Mouse (Mus musculus): ENCODE measurements around the gene Dedd2.
A peak's percentile ranks its signal among the peaks of the same experiment; 100 is the strongest.
"Not testable (repeated sequence)": the region's sequence is repeated elsewhere in the genome, so short reads cannot be mapped to it uniquely, and the experiment has no call there.

The Dedd2 gene

DNA sequence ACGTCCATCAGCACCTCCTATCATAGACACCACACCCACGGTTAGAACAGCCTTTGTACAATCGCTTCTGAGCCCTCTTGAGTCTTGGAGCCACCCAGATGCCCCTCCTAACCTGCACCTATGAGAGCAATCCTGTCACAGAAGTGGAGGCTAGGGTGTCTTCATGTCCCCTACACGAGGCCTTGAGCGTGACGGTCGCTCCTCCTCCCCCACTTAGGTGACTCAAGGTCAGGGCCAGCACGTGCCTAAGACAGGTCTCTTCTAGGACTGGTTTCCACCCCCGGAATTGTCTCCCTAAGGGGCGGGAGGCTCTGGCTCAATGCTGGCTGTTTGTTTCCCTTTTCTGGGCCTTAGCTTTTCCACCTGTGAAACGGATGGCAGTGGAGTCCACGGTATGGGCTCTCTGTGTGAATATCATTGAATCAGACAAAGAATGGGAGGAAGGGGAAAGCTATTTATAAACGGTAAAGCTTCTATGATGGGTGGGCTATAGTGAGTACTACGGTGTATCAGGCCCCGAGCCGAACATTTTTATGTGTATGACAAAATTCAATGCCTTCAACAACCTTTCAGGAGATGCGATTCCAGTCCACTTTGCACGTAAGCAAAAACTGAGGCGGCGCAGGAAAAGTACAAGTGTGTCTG lies at the start of gene Dedd2:
Dedd2 (minus strand) TSS at position 159 of the 645 bp plus-strand sequence.
- DNase-seq (ENCODE audit: low read depth, low spot score) = no peak

DNA sequence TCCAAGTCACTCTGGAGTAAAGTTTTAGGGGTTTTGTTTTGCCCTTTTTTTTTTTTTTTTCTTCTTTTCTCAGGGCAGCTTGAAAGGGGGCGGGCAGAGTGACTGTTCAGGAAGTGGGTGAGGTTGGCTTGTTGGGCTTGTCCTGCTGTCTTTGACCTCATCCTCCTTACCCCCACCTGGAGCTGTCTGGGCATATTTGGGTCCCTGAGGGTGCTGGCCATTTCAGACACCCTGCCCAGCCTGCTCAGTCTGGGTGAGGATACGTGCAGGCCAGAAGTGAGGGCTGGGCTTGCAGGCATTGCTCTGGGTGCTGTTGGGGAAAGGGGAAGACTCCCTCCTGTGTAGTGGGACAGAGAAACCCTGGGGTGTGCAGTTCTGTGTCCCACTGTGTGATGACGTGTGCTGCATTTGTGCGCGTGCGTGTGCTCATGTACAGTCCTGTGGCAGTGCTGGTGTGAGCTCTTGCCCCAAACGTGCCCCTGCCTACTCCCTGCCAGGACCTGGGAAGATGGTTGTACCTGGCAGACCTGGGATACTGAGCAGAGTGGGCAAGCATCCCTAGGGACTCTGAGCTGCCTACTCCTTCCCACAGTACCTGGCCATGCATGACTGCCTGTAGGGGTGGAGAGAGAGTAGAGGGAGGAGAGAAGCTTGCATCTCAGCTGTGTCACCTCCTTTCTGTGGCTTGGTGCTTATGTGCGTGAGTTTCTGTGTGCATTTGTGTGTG lies 49.3 kb upstream of the Dedd2 start:
- DNase-seq (ENCODE audit: low read depth, low spot score) = no peak

DNA sequence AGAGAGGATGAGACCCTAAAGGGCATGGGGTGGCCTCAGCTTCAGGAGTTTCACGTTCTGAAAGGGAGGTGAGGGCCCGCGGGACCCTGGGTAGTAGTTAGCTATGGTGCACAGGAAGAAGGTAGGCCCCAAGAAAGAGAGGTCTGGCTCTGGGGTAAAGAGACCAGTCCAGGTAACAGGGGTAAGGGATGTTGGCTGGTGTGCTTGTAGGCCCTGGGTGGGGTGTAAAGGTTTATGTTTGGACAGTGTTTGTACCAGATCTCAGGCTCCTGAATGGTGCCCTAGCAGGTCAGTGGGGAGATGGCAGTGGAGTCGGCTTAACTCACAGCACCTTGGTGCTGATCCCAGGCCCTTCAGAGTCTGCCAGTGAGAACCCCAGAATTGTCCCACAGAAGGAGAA lies 48.6 kb upstream of the Dedd2 start:
- DNase-seq (ENCODE audit: low read depth, low spot score) = no peak

DNA sequence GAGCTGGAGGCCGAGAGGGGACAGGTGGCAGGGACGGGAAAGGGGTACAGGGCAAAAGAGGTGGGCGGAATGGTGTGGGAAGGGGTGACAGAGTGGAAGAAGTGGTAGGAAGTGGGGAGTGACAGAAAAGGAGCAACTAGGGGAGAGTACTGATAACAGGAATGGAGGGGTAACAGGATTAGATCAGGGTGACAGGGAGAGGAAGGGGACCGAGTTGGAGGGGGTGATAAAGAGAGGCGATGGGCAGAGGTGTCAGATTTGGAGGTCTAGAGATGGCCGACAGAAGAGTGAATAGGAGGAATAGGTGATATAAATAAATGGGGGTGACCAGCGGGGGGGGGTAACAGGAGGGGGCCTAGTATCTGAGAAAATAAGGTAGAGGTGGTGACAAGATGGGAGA lies 48.2 kb upstream of the Dedd2 start:
- DNase-seq (ENCODE audit: low read depth, low spot score) = no peak

DNA sequence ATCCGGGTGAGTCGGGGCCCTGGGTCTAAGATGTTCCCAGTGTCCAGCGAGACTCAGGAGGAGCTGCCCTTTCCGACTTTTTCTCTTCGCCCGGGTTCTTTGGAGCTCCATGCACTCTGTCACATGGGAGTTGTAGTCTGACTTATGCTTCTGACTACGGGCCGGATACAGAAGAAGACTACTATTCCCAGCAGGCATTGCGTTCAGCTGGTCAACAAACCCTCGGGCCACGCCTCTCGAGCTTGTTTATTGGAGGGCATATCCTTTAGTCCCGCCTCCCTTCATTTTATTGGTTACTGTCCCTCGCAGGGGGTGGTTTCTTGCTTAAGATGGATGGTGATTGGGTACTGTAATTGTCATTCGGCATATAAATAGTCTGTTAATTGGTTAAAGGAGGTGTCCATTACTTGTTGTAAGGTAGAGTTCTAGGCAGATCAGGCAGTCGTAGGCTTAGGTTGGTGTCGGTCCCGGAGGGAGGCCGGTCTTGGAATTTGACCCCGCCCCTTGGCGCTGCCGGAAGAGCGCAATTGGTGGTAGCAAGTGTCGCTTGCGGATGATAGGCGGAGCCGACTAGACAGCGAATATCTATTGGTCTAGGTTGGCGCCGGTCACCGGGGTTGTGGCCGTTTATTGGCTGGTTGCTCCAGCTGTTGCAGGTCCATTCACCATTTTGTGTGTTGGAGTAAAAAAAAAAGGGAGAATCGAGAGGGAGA lies 47.5 kb upstream of the Dedd2 start:
- DNase-seq (ENCODE audit: low read depth, low spot score) = peak; percentile 100

DNA sequence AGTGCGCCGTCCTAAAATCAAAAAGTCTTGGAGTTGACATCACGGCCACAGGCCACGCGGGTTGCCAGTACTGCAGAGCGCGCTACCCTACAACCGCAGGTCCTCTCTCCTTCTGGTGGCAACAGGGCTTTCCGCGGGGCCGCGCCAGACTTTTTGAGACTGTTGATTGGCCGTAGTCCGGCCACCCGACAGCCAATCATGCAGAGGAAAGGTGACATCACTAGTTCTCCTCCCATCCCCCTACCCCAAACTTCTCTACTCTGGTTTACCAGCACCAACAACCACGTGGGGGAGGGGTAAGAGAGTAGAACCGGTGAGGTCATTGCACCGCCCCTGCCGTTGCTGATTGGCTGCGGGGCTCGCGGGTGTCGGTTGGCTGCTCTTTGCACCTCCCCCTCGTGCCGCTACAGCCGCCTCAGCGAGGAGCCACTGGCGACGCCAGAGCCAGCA lies 46.9 kb upstream of the Dedd2 start, which contains the start of gene Cic:
Cic (plus strand) TSS at position 404 of the 450 bp plus-strand sequence.
- DNase-seq (ENCODE audit: low read depth, low spot score) = peak; percentile 95

DNA sequence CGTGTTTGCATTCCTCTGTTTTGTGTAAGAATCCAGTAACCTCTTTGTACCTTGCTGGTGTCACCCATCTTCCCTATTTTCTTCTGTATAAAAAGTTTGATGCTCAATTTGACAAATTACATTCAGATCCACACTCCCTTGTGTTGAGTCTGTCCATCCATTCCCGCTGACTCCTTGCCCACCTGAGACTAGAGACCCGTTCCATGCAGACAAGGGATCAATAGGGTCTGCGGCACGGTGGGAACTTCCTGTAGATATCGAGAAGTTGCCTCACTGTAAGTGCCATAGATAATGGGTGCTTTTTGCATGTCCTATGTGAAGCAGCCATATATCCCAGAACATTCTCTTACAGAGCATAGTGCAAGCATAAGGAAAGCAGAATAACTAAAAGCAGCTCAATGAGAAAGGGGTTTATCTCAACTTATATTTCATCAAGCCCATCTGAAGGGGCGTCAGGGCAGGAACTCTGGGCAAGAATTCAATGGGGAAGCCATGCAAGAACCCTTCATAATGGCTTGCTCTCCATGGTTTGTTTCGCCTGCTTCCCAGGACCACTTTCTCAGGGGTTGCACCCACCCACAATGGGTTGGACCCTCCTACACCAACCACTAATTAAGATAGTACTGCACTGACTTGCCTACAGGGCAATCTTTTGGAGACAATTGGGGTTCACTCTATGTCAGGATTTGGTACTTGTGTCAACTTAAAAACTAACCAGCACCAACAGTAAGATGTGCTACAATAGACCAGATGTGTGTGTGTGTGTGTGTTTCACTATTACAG lies 46.0 kb upstream of the Dedd2 start:
- DNase-seq (ENCODE audit: low read depth, low spot score) = no peak

DNA sequence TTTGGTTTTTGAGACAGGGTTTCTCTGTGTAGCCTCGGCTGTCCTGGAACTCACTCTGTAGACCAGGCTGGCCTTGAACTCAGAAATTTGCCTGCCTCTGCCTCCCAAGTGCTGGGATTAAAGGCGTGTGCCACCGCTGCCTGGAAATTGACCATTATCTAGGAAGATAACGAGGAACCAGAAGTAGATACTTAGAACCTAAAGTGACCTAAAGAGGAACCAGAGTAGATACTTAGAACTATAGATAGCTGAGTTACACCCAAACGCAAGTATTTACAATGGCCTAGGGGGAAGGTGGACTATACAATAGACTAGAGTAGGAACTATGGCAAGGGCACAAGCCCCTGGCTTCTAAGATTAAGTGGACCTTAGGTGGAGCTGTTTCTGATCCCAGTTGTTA lies 45.3 kb upstream of the Dedd2 start:
- DNase-seq (ENCODE audit: low read depth, low spot score) = not testable (repeated sequence)

DNA sequence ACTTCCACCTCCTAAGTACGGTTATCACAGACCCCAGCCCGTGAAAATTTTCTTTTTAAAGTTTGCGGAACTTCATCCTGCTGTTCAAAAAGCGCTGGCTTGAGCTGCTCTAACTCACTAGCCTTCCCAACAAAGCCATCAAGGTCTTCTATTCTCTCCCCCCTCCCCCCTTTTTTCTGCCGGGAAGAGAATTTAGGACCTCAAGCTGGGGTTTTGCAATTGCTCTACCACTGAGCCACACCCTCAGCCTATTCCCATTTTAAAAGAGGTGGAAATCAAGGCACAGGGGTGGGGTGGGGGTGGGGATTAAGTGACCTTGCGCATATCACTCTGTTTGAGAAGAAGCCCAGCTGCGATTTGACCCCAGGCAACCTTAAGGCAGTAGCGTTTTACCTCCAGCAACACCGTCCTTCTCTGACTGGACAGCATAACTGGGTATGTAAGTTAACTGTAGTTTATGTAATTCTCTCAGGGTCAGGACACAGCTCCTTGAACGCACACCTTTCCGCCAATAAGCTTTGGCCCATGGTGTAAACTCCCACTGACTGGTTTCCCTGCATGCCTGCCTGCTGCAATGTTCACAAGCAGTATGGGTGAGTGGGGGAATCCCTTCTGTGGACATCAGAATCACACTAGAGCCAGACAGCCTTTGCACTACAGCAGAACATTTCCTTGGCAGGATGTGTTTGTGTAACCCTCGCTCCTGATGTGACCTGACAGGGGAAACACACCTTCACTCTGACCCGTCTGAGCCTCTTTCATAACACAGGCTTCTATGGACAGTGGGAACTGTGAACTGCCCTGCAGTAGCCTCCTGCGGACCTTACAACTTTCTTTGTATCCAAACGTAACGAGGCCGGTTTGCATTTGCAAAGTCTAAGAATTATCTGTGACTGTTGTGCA lies 43.8 kb upstream of the Dedd2 start:
- DNase-seq (ENCODE audit: low read depth, low spot score) = no peak

DNA sequence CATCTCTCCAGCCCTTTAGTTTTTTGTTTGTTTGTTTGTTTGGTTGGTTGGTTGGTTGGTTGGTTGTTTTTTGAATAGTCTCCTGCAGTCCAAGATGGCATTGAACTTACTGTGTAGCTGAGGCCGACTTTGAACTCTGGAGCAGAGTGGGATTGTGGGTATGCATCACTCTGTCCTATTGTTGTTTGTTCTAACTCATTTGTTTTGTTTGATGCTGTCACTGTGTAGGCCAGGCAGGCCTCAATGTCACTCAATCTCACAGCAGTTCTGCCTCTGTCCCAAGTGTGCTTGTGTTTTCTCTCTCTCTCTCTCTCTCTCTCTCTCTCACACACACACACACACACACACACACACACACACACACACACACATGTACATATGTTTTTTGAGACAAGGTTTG lies 41.5 kb upstream of the Dedd2 start:
- DNase-seq (ENCODE audit: low read depth, low spot score) = no peak

DNA sequence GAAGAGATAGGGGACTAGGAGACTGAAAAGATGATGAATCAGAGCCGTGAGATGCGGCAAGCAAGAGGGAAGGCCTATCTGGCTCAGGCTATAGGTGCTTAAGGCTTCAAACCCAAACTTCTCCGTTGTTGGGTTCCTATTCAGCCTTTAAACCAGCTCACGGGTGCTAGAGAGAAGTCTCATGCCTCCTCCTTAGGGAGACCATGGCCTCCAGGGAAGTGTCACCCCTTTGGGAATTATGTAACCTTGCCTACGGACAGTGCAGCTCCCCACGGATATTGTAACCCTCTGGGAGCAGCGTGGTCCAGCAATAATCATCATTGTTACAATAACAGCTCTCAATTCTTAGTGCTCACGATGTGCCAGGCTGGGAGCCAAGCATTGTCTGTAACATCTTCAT lies 31.4 kb upstream of the Dedd2 start:
- DNase-seq (ENCODE audit: low read depth, low spot score) = no peak

DNA sequence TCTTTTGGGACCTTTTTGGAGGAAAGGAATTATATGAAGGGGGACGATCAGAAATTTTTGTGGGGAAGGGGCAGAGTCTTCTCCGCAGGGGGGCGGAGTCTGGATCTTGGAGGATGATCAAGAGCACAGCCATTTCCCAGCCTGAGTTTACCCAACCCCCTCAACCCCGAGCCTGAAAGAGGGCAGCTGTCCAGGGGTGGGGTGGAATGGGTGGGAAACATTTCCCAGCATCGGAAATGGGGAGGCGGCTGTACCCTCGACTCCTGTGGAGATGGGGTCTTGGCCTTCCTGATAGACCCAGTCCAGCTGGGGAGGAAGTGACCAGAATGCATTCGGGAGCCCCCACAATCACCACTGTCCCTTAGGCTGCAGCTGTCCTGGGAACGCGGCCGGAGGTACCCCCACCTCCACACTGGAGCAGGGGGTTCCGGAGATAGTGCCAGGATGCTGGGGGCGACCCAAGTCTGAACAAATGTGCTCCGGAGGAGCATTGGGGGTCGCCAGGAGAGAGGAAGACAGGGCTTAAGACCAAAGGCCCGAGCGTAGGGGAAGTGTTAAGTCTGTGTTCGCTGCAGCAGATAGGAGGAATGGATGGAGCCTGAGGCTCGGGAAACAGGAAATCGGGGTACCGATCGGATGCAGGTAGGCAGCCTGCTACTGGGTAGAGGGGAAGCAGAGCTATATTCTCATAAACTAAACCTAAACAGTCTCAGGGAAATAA lies 30.8 kb upstream of the Dedd2 start:
- DNase-seq (ENCODE audit: low read depth, low spot score) = no peak

DNA sequence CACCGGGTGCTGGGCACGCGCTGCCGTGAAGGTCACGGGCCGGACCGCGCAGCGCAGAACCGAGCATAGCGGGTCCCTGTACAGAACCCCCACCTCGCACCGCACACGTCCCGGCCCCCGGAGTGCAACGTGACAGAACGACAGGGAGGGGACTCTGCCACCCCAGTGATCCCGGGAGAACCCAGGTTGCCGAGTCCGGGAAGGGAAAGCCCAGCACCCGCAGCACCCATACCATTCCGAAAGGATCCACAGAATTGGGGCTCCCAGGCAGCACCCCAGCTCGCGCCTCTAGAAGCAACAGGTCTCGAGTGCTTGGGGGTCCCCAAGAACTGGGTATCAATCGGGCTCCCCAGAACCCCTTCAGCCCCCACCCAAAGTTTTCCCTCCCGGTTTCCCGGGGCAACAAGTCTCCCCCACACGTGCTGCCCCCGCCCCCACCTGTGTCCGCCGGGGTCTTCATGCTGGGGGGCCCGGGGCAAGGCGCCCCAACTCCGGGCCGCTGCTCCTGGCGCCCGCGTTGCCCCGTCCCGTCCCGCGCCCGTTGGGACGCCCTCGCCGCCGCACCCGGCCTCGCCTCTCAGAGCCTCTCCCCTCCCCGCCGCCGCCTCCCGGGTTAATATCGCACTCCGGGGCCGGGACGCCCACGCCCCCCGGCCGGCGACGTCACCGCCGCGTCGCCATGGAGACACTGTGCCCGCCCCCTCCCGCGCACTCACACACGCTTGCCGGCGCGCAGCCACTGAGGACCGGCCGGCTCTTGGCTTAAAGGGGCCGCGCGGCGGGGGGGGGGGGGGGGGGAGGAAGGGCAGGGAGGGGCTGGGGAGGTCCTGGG lies 29.9 kb upstream of the Dedd2 start, which contains the start of gene Erf:
Erf (minus strand) TSS at position 621 of the 832 bp plus-strand sequence.
- DNase-seq (ENCODE audit: low read depth, low spot score) = peak; percentile 87

DNA sequence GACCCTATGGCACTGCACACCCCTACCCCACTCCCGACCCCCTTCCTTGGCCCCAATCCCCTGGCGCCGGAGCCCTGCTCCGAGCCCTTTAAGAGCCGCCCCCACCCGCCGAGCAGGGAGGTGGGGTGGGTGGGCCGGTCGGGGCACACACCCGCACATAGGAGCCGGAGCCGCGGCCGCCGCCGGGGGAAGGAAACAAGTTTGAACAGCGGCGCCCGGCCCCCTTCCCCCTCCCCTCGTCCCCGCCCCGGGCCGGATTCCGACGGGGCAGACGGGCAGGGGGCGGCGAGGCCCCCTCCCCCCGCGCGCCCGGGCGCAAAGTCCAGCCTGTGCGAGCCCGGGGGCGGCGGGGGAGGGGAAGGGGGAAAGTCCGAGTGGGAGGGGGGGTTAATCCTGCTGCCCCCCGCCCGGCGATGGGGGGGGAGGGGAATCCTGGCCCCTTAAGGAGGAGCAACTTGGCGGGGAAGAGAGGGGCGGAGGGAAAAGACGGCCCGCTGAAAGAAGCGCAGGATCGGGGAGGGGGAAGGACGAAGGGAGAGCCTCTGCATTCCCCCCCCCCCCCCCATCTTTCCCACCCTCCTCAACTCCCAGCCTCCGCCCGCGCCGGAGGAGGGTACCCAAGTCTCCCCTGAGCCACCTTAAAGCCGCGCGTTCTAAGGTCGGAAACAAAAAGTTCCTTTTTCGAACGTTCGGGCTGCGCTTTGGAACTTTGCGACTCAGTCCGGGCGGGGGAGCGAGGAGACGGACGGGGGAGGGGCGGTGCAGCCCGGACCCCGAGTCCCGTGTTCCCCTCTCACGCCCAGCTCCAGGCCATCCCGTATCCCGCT lies 29.1 kb upstream of the Dedd2 start:
- peak; percentile 59 for DNase-seq (ENCODE audit: low read depth, low spot score)

DNA sequence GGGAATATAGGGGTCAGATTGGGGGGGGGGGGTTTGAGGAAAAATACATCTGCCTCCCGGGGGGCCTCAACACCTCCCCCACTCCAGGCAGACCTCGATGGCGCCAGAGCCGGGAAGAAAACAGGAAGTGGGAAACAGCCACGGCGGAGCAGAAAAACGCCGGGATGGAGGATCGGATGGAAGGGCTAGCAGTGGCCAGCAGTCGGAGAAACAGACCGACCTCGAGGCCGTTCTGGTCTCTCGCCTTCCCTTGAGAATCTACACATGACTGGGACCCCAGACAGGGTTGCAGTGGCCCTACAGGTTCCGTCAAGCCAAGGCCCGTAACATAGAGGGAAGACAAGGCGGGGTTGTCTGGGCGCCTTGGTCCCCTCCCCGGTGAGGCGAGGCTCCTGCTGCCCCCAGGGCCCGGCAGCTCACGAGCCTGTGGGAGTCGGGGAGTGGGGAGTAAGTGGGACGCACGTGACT lies 28.5 kb upstream of the Dedd2 start:
- DNase-seq (ENCODE audit: low read depth, low spot score) = no peak

DNA sequence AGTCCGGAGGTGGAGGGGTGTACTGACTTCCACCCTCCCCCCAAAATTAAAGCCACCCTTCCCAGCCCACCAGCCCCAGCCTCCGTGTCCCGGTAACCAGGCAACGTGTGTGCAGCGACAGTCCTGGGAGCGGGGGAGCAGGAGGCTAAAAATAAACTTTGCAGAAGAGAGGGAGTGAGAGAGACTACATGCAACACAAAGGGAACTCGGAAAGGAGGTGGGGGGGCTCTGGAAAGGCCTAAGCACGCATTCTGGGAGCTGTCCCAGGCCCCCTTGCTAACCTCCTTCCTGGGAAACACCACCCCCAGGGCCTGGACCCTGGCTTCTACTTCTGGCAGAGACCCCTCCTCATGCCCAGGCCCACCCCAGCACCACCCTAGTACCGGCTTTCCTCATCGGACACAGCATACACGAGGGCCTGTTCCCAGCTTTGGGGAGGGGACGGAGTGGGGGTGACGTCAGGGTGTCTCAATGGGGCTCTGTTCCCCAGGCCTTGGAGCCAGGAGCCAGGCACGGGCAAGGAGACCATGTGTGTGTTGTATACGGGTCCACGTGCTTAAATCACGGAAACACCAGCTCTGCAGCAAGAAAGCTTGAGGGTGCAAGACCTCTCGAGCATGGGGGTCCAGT lies 27.7 kb upstream of the Dedd2 start:
- no peak for DNase-seq (ENCODE audit: low read depth, low spot score)

DNA sequence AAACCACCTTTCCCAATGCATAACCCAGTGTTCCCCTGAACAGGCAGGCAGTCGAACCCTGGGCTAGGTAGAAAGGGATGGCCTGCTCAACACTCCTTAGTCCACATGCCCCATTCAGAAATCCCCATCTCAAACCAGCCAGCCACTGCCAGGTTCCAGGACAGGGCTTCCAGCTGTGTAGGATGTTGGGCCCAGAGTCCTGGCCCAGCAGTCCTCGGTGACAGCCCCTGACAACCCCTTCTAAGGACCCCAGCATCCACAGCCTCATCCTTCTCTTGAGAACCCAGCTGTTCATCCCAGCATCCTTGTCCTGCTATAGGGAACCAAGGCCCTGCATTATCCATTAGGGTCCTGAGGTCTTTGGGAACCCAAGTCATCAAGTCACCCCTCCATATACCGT lies 27.1 kb upstream of the Dedd2 start:
- no peak for DNase-seq (ENCODE audit: low read depth, low spot score)

DNA sequence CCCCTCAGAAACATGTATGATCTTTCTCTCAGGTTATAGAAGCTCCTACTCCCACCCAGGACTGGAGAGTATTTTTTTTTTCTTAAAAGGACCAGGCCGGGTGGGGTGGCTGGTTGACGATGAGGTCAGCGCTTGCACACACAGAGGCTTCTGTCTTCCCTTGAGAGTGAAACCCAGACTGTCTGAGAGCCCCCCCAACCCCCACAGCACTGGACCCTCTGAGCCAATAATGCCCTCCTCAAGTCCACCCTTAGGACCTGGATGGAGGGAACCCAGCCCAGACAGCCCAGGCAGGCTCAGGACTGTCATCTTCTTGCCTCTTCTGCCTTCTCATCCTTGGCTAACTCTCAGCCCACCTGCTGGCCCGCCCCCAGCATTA lies 26.3 kb upstream of the Dedd2 start:
- no peak for DNase-seq (ENCODE audit: low read depth, low spot score)

Measured in retina, postnatal 7 days (tissue).